Mouse (Mus musculus) liver, adult 2 months (tissue): ENCODE data around the gene Prnp.

ENCODE experiments used
- CTCF ChIP-seq: fragments of 200-500 bp; IDR thresholded peaks from 2 replicates; pipeline ENCODE4 v1.5.1; 2011; ENCODE audit warnings: low read depth, low read length, control low read depth
- POLR2A ChIP-seq: fragments of 200-500 bp; IDR thresholded peaks from 2 replicates; pipeline ENCODE4 v1.6.1; 2011; ENCODE audit warnings: low read length, control low read depth; ENCODE audit not compliant: insufficient read depth; ENCODE audit errors: extremely low read depth

DNA sequence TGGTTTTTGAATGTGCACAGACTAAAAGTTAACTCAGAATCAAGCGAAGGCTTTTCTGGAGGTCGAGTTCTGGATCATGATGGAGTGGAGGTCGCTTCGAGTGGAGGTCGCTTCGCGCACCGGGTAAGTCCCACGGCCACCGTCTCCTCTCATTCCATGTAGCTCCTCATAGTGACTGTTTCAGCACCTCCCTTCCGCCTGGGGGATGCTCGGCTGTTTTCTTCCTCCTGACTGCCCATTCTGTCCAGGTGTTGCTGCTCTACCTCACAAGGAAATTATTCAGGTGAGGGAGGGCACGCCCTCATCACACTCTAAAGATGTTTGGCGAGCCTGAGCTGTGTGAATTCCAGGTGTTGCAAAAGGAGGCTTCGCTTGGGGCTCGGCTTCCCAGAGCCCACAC is 36.6 kb downstream of the Prnp start:
- TF ChIP-seq CTCF = no peak
- no peak for TF ChIP-seq POLR2A
